Mouse (Mus musculus): ENCODE results near the gene 1700037H04Rik. TPM values are rescaled to one million over a fixed set of nuclear protein-coding genes. Genes with fewer than 3 reads are reported as not detected.

The 1700037H04Rik gene
- polyA plus RNA-seq, 2 experiments = 59.4 to 62.7 TPM

DNA sequence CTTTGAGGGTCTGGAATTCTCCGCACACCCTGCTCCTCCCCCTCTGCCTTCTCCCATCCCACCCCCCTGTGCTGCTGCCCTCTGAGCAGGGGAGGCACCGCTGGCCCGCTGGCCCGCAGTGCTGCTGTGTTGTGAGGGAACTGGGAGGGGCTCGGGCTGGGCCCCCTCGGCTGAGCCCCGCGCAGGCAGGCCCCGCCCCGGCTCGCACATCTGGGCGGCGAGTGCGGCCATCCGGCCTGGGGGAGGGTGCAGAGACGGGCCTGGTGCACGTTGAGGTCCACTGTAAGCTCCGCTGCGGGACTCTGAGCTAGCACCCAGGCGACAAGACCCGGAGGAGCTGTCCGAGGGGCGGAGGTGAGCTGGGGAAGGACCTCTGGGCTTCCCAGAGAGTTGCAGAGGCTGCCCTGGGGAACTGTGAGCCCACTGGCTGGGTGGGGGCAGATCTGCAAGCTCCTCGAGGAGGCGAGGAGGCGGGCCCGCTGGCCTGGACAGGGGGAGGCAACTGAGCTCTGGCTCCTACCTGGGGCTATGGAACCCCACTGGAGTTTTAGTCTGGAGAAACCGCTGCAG, 32.6 kb downstream of the 1700037H04Rik start, which contains the start of gene Hspa12b:
Gene Hspa12b, plus strand, starts transcription at position 120 of the 570 bp plus-strand sequence.
- Histone ChIP-seq H3K4me1 (ENCODE audit: control insufficient read depth, insufficient read depth, low read length) (peaks cover 23% of the 10 kb centered on the region), H3K4me2 (replicated peaks; ENCODE audit: low read depth, low read length, severe bottlenecking) (peak within 1 kb of the TSS; percentile 77), H3K4me3 (replicated peaks; ENCODE audit: low read length) (peak within 1 kb of the TSS; percentile 77), H3K27ac (replicated peaks; ENCODE audit: low read depth, low read length) (peak within 1 kb of the TSS; percentile 93), H3K9ac (ENCODE audit: low read depth, low read length, severe bottlenecking) (peak within 1 kb of the TSS; percentile 94), H3K27me3 (ENCODE audit: control insufficient read depth, insufficient read depth, low read length) (no peaks in the 10 kb centered on the region), H3K9me3 (ENCODE audit: control insufficient read depth, low read length) (no peaks in the 10 kb centered on the region), H3K36me3 (ENCODE audit: control insufficient read depth, insufficient read depth, low read length) (peaks cover 11% of the 10 kb centered on the region)
- ATAC-seq (ENCODE audit: low FRiP score, low read depth) = peak; percentile 96
- TF ChIP-seq POLR2A (IDR thresholded peaks at IDR 0.05; ENCODE audit: borderline replicate concordance, extremely low read depth, insufficient read depth, insufficient read length) = peak; percentile 82; the same call in 1 of the 2 replicates
- under 1% methylated on average over 21 of the region's 28 CpGs for WGBS
- DNase-seq (ENCODE audit: low spot score) = peak; percentile 72

DNA sequence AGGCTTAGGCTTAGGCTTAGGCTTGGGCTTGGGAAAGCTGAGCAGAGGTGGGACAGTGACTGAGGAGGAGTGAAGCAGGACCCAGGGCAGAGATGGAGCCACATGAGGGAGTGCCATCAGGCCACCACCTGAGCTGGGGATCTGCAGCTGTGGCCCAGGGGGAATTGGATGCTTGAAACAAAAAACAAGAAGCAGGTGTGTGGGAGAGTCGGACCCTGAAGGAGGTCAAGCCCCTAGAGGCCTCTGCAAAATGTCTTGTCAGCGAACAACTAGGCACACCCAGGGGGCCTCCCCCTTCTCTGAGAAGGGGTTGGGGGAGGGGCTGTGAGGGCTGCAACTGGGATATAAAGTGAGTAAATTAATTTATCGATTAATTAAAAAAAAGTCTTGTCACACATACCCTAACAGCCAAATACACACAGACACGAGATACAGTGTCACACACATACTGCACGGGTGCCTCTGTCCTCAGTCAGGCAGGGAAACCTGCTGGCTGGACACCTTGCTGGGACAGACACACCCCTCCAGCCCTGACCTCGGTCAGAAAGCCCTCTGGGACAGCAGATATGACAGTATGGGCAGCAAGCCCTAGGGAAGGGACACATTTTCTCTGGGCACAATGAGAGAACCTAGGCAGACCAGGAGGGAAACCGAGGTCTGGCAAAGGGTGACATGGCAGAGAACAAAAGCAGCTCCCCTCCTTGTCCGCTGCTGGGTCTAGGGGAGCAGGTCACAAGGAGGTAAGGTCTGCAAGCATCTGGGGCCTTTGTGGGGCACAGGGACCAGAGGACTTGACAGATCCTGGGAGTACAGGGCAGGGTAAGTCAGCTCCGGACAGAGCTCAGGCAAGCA, 33.7 kb downstream of the 1700037H04Rik start:
- H3K4me1 ChIP-seq (ENCODE audit: control insufficient read depth, insufficient read depth, low read length) = peaks cover 23% of the 10 kb centered on the region
- peak overlapping the region; percentile 93; the same call in 1 of the 2 replicates for H3K27ac ChIP-seq (replicated peaks; ENCODE audit: low read depth, low read length)
- H3K4me3 ChIP-seq (replicated peaks; ENCODE audit: low read length) = peak overlapping the region; percentile 77; the same call in 1 of the 2 replicates
- peak overlapping the region; percentile 77; the same call in 1 of the 2 replicates for H3K4me2 ChIP-seq (replicated peaks; ENCODE audit: low read depth, low read length, severe bottlenecking)
- H3K9me3 ChIP-seq (ENCODE audit: control insufficient read depth, low read length) = no peaks in the 10 kb centered on the region
- WGBS = 44% methylated on average over 9 of the region's 9 CpGs
- ATAC-seq (ENCODE audit: low FRiP score, low read depth) (no peak), DNase-seq (ENCODE audit: low spot score) (no peak)
- TF ChIP-seq POLR2A (IDR thresholded peaks at IDR 0.05; ENCODE audit: borderline replicate concordance, extremely low read depth, insufficient read depth, insufficient read length) = no peak
- H3K27me3 ChIP-seq (ENCODE audit: control insufficient read depth, insufficient read depth, low read length) = no peaks in the 10 kb centered on the region
- H3K9ac ChIP-seq (ENCODE audit: low read depth, low read length, severe bottlenecking) = peak overlapping the region; percentile 94; the same call in 1 of the 2 replicates
- H3K36me3 ChIP-seq (ENCODE audit: control insufficient read depth, insufficient read depth, low read length) = peaks cover 2% of the 10 kb centered on the region

DNA sequence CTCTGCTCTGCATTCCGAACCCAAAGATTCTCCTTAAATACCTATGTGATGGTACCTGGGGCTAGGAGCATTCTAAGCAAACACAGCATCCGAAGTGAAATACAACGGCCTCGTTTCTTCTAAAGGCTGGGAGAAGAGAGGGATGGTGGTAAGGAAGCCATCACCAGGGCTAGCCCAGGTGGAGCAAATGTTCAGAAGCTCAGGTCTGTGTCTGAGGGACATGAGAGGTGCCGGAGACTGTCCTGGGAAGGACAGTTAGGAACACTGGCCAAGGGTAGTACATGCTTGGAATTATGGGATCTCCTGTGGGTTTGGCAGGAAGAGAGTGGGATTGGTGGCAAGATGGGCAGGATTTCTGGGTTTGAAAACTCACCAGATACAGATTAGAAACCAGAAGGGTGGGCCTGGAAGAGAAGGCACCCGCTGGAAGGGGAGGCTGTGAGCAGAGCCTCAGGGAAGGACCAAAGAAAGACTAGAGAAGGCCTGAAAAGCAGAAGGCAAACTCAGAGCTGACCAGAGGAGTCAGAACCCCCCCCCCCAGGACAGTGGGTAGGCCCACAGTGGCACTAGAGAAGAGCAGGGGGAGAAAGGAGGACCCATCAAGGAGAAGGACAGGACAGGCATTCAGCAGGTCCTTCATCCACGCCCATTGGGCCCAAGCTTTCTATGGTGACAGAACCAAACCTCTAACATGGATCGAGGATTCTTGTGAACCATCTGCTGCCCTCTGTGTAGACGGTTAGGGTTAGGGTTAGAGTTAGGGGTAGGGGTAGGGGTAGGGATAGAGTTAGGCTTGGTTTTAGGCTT, 34.5 kb downstream of the 1700037H04Rik start:
- H3K4me3 ChIP-seq (replicated peaks; ENCODE audit: low read length) = no peak overlapping the region
- H3K9me3 ChIP-seq (ENCODE audit: control insufficient read depth, low read length) = no peaks in the 10 kb centered on the region
- DNase-seq (ENCODE audit: low spot score) (no peak), ATAC-seq (ENCODE audit: low FRiP score, low read depth) (no peak)
- H3K4me1 ChIP-seq (ENCODE audit: control insufficient read depth, insufficient read depth, low read length) = peaks cover 23% of the 10 kb centered on the region
- no peak overlapping the region for H3K27ac ChIP-seq (replicated peaks; ENCODE audit: low read depth, low read length)
- H3K27me3 ChIP-seq (ENCODE audit: control insufficient read depth, insufficient read depth, low read length) = no peaks in the 10 kb centered on the region
- H3K9ac ChIP-seq (ENCODE audit: low read depth, low read length, severe bottlenecking) = no peak overlapping the region
- no peak for TF ChIP-seq POLR2A (IDR thresholded peaks at IDR 0.05; ENCODE audit: borderline replicate concordance, extremely low read depth, insufficient read depth, insufficient read length)
- 93% methylated on average over 9 of the region's 9 CpGs for WGBS
- H3K4me2 ChIP-seq (replicated peaks; ENCODE audit: low read depth, low read length, severe bottlenecking) = no peak overlapping the region
- H3K36me3 ChIP-seq (ENCODE audit: control insufficient read depth, insufficient read depth, low read length) = no peaks in the 10 kb centered on the region

DNA sequence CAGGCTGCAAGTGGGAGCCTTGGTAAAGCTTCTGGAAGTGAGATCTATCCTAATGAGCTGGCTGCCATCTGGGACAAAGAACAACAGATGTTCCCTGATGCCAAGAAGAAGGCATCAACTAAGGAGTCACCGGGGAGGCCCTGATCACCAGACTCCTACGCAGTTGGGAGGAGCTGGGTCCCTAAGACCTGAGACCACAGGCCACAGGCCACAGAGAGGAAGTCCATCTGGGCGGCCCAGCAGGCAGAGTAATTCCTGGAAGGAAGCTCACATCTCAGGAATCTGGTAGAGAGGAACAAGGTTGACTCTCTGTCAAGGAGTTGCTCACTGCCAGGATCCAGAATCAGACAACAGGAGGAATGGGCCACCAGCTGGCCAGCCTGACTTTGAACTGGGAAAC, 35.7 kb downstream of the 1700037H04Rik start:
- no peak for TF ChIP-seq POLR2A (IDR thresholded peaks at IDR 0.05; ENCODE audit: borderline replicate concordance, extremely low read depth, insufficient read depth, insufficient read length)
- Histone ChIP-seq H3K27me3 (ENCODE audit: control insufficient read depth, insufficient read depth, low read length) (no peaks in the 10 kb centered on the region), H3K4me3 (replicated peaks; ENCODE audit: low read length) (no peak overlapping the region), H3K9me3 (ENCODE audit: control insufficient read depth, low read length) (no peaks in the 10 kb centered on the region), H3K27ac (replicated peaks; ENCODE audit: low read depth, low read length) (no peak overlapping the region), H3K4me2 (replicated peaks; ENCODE audit: low read depth, low read length, severe bottlenecking) (no peak overlapping the region), H3K36me3 (ENCODE audit: control insufficient read depth, insufficient read depth, low read length) (no peaks in the 10 kb centered on the region), H3K9ac (ENCODE audit: low read depth, low read length, severe bottlenecking) (no peak overlapping the region), H3K4me1 (ENCODE audit: control insufficient read depth, insufficient read depth, low read length) (peaks cover 23% of the 10 kb centered on the region)
- WGBS = 65% methylated on average over 3 of the region's 3 CpGs
- DNase-seq (ENCODE audit: low spot score) (no peak), ATAC-seq (ENCODE audit: low FRiP score, low read depth) (no peak)
